Mouse (Mus musculus) spleen, postnatal 0 days (tissue): ENCODE data around the gene Arl6. TPM values are rescaled to one million over a fixed set of nuclear protein-coding genes. Genes with fewer than 3 reads are reported as not detected.

Experiments used
- polyA plus RNA-seq: library from polyadenylated mRNA; unstranded; fragments of >200 nt; fragmentation: Nextera tagmentation; extraction: Ambion mirVana; gene quantifications from 2 replicates; pipeline ENCODE4 v1.2.1, GENCODE M21; 2015

The Arl6 gene
- polyA plus RNA-seq, result 8.8 and 9.7 TPM in 2 replicates

DNA sequence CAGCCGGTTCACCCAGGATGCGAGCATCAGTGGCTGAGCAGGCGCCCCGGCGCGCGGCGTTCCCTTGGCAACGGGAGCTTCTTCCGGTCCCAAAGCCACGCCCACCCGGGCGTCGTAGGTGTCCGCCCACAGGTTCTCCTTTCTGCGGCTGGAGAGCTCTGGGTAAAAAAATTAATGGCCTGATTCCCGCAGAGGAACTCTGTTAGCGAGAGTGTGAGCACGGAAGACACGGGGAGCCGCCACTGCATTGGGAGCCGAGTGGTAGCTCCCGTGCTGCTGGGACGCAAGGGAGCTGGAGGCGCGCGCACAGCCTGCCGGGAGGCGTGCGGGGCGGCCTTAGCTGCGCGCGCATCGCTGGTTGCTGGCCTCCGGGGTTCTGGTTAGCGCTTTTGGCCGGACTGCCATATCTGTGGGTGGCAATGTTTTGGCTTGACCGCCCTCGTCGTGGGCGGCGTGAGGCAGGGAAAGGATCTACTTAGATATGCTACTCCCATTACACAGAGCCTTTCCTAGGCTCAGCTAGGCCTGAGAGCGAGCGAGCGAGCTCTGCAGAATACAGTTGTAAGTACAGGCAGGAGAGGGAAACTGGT is at the start of gene Arl6:
Gene Arl6, minus strand, starts transcription at position 290 of the 590 bp plus-strand sequence.

DNA sequence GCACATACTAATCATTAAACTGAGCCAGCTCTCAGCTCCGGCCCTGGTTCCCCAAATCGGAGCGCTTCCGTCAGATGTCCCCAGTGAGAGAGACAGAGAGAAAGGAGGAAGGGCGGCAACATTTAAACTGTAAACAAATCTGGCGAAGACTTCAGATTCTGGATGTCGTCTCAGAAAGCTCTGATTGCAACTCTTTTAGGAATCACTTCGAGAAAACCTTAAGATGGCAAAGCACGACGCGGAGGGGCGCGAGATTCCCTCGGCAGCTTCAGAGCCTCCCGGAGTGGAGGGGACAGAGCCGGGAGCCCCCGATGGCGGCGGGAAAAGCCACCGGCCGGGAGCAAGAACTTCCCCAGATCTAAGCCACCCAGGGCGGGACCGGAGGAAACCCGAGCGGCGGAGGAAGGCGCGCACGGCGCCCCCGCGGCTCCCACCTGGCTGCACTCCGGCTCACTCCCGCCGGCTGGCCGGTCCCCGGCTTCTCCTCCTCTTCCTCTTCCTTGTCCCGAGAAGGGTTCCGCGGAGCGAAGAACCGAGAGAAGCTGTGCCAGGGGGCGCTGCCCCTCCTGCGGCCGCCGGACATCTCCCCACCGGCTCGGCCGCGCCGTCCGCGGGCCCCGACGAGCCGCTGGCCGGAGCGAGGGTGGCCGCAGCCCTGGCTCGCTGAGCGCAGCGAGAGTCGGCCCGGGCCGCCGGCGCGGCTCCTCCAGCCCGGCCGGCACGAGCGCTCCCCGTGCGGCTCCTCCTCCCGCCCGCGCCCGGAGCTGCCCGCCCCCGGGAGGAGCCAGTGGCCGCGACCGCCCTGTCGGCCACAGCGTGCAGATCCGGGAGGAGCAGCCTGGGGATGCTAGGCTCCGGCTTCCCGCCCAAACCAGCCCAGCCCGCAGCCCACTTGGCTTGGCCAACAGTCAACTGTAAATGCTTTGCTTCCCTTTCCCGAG is 38.6 kb downstream of the Arl6 start, which contains the start of gene Crybg3:
Gene Crybg3, minus strand, starts transcription at position 669 of the 941 bp plus-strand sequence.

Other genes with a start within 250 kb of the Arl6 start
- not detected in 2 replicates for gene Gabrr3, start 232.1 kb downstream of the Arl6 start, polyA plus RNA-seq
- 15.9 and 16.5 TPM in 2 replicates for gene Riox2, start 167.6 kb downstream of the Arl6 start, polyA plus RNA-seq
- gene Crybg3, start 38.4 kb downstream of the Arl6 start, polyA plus RNA-seq, result 2.0 and 2.6 TPM in 2 replicates